Mouse (Mus musculus): ENCODE data around the gene Tbc1d7.
A peak's percentile ranks its signal among the peaks of the same experiment; 100 is the strongest.

Gene Tbc1d7

GRCm38 (mm10) chr13:43191290-43191689, 20.0 kb upstream of the Tbc1d7 start:
- no peaks in the 10 kb centered on the region for H3K27me3 ChIP-seq (ENCODE audit: insufficient read depth, low read length)
- peaks cover 59% of the 10 kb centered on the region for H3K36me3 ChIP-seq (ENCODE audit: insufficient read depth, low read length)
- TF ChIP-seq NANOG (IDR thresholded peaks at IDR 0.05; ENCODE audit: borderline replicate concordance, low read length) (no peak), CTCF (conservative IDR thresholded peaks at IDR 0.05; ENCODE audit: low read length) (no peak), POU5F1 (IDR thresholded peaks at IDR 0.05; ENCODE audit: borderline replicate concordance, low read length) (no peak)
- H3K4me3 ChIP-seq (replicated peaks; ENCODE audit: low read length) = no peak overlapping the region
- H3K4me1 ChIP-seq (replicated peaks; ENCODE audit: low read depth, low read length) = peaks cover 86% of the 10 kb centered on the region
- no peaks in the 10 kb centered on the region for H3K9me3 ChIP-seq (ENCODE audit: low read length)

DNA sequence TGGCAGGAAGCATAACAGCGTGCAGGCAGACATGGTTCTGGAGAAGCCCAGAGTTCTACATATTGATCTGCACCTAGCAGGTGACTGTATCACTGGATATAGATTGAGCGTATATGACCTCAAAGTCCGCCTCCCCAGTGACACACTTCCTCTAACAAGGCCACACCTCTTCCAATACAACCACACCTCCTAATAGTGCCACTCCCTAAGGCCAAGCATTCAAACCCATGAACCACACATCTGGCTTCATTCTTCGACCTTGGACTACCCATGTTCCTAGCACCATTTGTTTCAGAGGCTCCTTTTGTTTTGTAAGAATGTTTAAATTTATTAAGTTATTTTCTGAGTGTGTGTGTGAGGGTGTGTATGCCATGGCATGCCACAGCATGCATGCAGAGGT, 16.4 kb upstream of the Tbc1d7 start:
- Histone ChIP-seq H3K27me3 (ENCODE audit: insufficient read depth, low read length) (no peaks in the 10 kb centered on the region), H3K4me1 (replicated peaks; ENCODE audit: low read depth, low read length) (peaks cover 81% of the 10 kb centered on the region), H3K9me3 (ENCODE audit: low read length) (no peaks in the 10 kb centered on the region), H3K4me3 (replicated peaks; ENCODE audit: low read length) (peak overlapping the region; percentile 68), H3K36me3 (ENCODE audit: insufficient read depth, low read length) (peaks cover 31% of the 10 kb centered on the region)
- no peak for TF ChIP-seq CTCF (conservative IDR thresholded peaks at IDR 0.05; ENCODE audit: low read length)
- no peak for TF ChIP-seq POU5F1 (IDR thresholded peaks at IDR 0.05; ENCODE audit: borderline replicate concordance, low read length)
- no peak for TF ChIP-seq NANOG (IDR thresholded peaks at IDR 0.05; ENCODE audit: borderline replicate concordance, low read length)

DNA sequence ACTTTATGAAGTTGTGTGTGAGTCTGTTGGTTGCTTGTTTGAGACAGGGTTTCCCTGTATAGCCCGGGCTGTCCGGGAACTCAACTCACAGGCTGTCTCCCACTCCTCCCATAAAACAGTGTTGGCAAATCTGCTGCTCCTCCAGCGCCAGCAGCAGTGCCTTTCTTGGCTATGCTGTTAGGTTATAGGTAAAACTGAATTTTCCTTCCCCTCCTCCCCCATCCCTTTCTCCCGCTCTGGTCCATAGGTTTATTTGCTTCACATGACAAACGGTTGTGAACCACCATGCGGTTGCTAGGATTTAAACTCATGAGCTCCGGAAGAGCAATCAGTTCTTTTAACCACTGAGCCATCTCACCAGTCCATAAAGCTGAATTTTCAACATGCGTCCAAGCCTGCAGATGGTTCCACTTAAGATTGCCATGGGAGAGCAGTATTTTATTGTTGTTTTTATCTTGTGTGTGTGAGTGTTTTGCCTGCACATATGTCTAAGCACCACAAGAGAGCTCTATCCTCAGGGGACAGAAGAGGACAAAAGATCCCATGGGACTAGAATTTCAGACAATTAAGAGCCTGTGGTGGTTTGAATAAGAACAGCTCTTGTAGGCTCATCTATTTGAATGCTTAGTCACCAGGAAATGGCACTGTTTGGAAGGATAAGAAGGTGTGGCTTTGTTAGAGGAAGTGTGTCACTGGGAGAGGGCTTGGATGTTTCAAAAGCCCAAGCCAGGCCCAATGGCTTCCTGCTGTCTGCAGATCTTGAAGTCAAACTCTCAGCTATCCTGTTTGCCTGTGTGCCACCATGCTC, 12.2 kb upstream of the Tbc1d7 start:
- H3K36me3 ChIP-seq (ENCODE audit: insufficient read depth, low read length) = peaks cover 14% of the 10 kb centered on the region
- peaks cover 82% of the 10 kb centered on the region for H3K4me1 ChIP-seq (replicated peaks; ENCODE audit: low read depth, low read length)
- peak; percentile 71; the same call in 1 of the 2 replicates for TF ChIP-seq NANOG (IDR thresholded peaks at IDR 0.05; ENCODE audit: borderline replicate concordance, low read length)
- no peak for TF ChIP-seq POU5F1 (IDR thresholded peaks at IDR 0.05; ENCODE audit: borderline replicate concordance, low read length)
- H3K9me3 ChIP-seq (ENCODE audit: low read length) = no peaks in the 10 kb centered on the region
- peak overlapping the region; percentile 74 for H3K4me3 ChIP-seq (replicated peaks; ENCODE audit: low read length)
- no peaks in the 10 kb centered on the region; the same call in 1 of the 2 replicates for H3K27me3 ChIP-seq (ENCODE audit: insufficient read depth, low read length)

GRCm38 (mm10) chr13:43182465-43183201, 11.3 kb upstream of the Tbc1d7 start:
- H3K27me3 ChIP-seq (ENCODE audit: insufficient read depth, low read length) = no peaks in the 10 kb centered on the region; the same call in 1 of the 2 replicates
- peak; percentile 89 for TF ChIP-seq CTCF (conservative IDR thresholded peaks at IDR 0.05; ENCODE audit: low read length)
- TF ChIP-seq POU5F1 (IDR thresholded peaks at IDR 0.05; ENCODE audit: borderline replicate concordance, low read length) = no peak
- peak overlapping the region; percentile 74 for H3K4me3 ChIP-seq (replicated peaks; ENCODE audit: low read length)
- H3K4me1 ChIP-seq (replicated peaks; ENCODE audit: low read depth, low read length) = peaks cover 73% of the 10 kb centered on the region
- peaks cover 14% of the 10 kb centered on the region for H3K36me3 ChIP-seq (ENCODE audit: insufficient read depth, low read length)
- H3K9me3 ChIP-seq (ENCODE audit: low read length) = no peaks in the 10 kb centered on the region

- H3K4me3 ChIP-seq (replicated peaks; ENCODE audit: low read length) = peak overlapping the region; percentile 74
- H3K36me3 ChIP-seq (ENCODE audit: insufficient read depth, low read length) = peaks cover under 1% of the 10 kb centered on the region
- H3K4me1 ChIP-seq (replicated peaks; ENCODE audit: low read depth, low read length) = peaks cover 58% of the 10 kb centered on the region
- TF ChIP-seq NANOG (IDR thresholded peaks at IDR 0.05; ENCODE audit: borderline replicate concordance, low read length) = no peak
- no peak for TF ChIP-seq CTCF (conservative IDR thresholded peaks at IDR 0.05; ENCODE audit: low read length)
- TF ChIP-seq POU5F1 (IDR thresholded peaks at IDR 0.05; ENCODE audit: borderline replicate concordance, low read length) = no peak
- no peaks in the 10 kb centered on the region; the same call in 1 of the 2 replicates for H3K27me3 ChIP-seq (ENCODE audit: insufficient read depth, low read length)
- H3K9me3 ChIP-seq (ENCODE audit: low read length) = 0 out of 2 replicates have a peak, but pooled peaks cover 4% of the 10 kb centered on the region
Measured at GRCm38 (mm10) chr13:43181104-43181503, 9.8 kb upstream of the Tbc1d7 start.

GRCm38 (mm10) chr13:43177317-43177716, 6.0 kb upstream of the Tbc1d7 start:
- no peaks in the 10 kb centered on the region for H3K36me3 ChIP-seq (ENCODE audit: insufficient read depth, low read length)
- H3K9me3 ChIP-seq (ENCODE audit: low read length) = 0 out of 2 replicates have a peak, but pooled peaks cover 4% of the 10 kb centered on the region
- TF ChIP-seq NANOG (IDR thresholded peaks at IDR 0.05; ENCODE audit: borderline replicate concordance, low read length) = no peak
- TF ChIP-seq CTCF (conservative IDR thresholded peaks at IDR 0.05; ENCODE audit: low read length) = no peak
- TF ChIP-seq POU5F1 (IDR thresholded peaks at IDR 0.05; ENCODE audit: borderline replicate concordance, low read length) = no peak
- H3K4me3 ChIP-seq (replicated peaks; ENCODE audit: low read length) = no peak overlapping the region
- H3K27me3 ChIP-seq (ENCODE audit: insufficient read depth, low read length) = no peaks in the 10 kb centered on the region; the same call in 1 of the 2 replicates
- H3K4me1 ChIP-seq (replicated peaks; ENCODE audit: low read depth, low read length) = peaks cover 39% of the 10 kb centered on the region

- Histone ChIP-seq H3K27me3 (ENCODE audit: insufficient read depth, low read length) (no peaks in the 10 kb centered on the region; the same call in 1 of the 2 replicates), H3K4me1 (replicated peaks; ENCODE audit: low read depth, low read length) (peaks cover 39% of the 10 kb centered on the region)
- TF ChIP-seq CTCF (conservative IDR thresholded peaks at IDR 0.05; ENCODE audit: low read length) (no peak), NANOG (IDR thresholded peaks at IDR 0.05; ENCODE audit: borderline replicate concordance, low read length) (no peak), POU5F1 (IDR thresholded peaks at IDR 0.05; ENCODE audit: borderline replicate concordance, low read length) (no peak)
Measured at GRCm38 (mm10) chr13:43176676-43177075, 5.4 kb upstream of the Tbc1d7 start.

DNA sequence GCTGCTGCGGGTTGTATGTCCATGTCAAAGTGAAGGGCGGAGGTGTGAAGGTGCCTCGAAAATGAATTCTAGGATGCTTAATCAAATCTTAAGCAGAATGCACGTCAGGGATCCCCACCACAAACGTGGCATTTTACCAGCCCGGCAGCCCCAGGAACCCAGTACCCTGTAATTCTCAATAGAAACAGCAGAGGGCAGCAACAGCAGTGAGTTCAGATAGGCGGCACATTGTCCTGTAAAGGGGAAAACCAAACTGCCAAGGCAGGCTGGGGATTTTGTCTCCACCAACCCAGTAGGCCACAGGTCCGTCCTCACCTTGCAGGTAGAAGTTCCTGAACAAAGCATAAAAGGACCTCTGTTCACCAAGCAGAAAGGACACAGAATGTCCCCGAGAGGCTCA, 2.0 kb upstream of the Tbc1d7 start:
- Histone ChIP-seq H3K27me3 (ENCODE audit: insufficient read depth, low read length) (no peaks in the 10 kb centered on the region), H3K36me3 (ENCODE audit: insufficient read depth, low read length) (no peaks in the 10 kb centered on the region), H3K4me1 (replicated peaks; ENCODE audit: low read depth, low read length) (peaks cover 19% of the 10 kb centered on the region), H3K4me3 (replicated peaks; ENCODE audit: low read length) (no peak overlapping the region), H3K9me3 (ENCODE audit: low read length) (0 out of 2 replicates have a peak, but pooled peaks cover 4% of the 10 kb centered on the region)
- TF ChIP-seq CTCF (conservative IDR thresholded peaks at IDR 0.05; ENCODE audit: low read length) = peak; percentile 80
- TF ChIP-seq NANOG (IDR thresholded peaks at IDR 0.05; ENCODE audit: borderline replicate concordance, low read length) = no peak
- no peak for TF ChIP-seq POU5F1 (IDR thresholded peaks at IDR 0.05; ENCODE audit: borderline replicate concordance, low read length)

More at GRCm38 (mm10) chr13:43176676-43177075, 5.4 kb upstream of the Tbc1d7 start:
- H3K9me3 ChIP-seq (ENCODE audit: low read length) = 0 out of 2 replicates have a peak, but pooled peaks cover 4% of the 10 kb centered on the region
- no peaks in the 10 kb centered on the region for H3K36me3 ChIP-seq (ENCODE audit: insufficient read depth, low read length)
- no peak overlapping the region for H3K4me3 ChIP-seq (replicated peaks; ENCODE audit: low read length)
